Mouse (Mus musculus): ENCODE results near the gene Hdc.

GRCm38 (mm10) chr2:126549681-126550080 lies 69.4 kb downstream of the Hdc start:
- TF ChIP-seq CTCF (IDR thresholded peaks at IDR 0.05; ENCODE audit: low read depth, low read length) = no peak
- no peak for TF ChIP-seq POLR2A (IDR thresholded peaks at IDR 0.05; ENCODE audit: extremely low read depth, insufficient read depth, low read length)
